Mouse (Mus musculus) kidney, adult 8-10 months (tissue): ENCODE results near the gene Ggt7.
"Not testable (repeated sequence)": the region's sequence is repeated elsewhere in the genome, so short reads cannot be mapped to it uniquely, and the experiment has no call there.

ENCODE experiments used
- DNase-seq, 2 experiments: peaks; one replicate each; pipeline ENCODE4 v3.0.0; 2022

Gene Ggt7

DNA sequence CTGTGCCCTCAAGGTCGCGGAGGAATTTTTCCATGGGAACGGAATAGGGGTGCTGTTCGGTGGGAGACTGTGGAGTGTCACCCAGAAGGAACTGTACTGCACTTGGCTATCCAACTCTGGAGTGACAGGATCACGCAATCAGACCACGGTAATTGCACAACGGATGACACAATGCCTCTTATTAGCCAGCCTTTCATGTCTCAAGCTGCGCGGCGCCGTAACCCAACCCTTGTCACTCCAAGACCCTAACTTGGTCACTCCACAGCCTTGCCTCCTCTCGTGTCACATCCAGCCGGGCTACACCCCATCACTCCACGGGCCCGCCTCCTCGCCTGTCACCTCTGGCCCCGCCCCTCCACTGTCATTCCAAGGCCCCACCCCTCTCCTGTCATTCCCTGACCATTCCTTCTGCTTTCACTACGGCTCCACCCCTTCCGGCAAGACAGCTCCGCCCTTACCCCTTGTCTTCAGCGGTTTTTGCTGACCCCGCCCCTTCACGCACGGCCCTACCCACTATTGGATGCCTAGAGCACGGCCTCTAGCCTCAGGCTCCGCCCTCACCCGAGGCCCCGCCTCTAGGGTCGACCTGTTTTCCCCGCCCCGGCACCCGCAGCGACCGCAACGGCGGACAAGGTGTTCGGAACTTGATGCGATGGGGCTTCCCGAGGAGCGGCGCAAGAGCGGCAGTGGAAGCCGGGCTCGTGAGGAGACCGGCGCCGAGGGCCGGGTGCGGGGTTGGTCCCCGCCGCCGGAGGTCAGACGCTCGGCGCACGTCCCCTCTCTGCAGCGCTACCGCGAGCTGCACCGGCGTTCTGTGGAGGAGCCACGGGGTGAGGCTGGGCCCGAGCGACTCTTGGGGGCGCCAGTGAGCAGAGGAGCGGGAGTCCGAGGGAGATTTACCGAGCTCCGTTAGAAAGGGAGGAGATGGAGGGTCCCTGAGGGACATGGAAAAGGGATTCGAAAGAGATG lies at the start of gene Ggt7, which contains the start of gene Acss2:
Gene Ggt7, minus strand, starts transcription at position 783 of the 969 bp plus-strand sequence.
Gene Acss2, plus strand, starts transcription at position 494 of the 969 bp plus-strand sequence.
- peak; percentile 99 to 100 for DNase-seq

DNA sequence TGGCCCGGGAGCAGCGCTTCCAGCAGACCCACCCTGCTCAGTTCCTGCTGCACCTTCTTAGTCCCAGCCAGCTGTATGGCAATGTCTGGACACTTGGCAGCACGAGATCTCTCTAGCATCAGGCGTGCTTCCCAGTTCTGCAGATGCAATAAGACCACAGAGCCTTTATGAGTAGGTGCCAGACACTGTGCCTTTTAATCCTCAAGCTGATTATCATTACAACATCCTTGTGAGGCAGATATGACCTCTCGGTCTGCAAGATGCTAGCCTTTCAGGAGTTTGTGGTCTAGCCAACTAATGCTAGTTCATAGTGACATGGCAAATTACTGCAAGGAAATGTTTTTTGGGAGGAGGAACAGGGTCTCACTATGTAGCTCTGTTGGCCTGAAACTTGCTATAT lies 49.7 kb upstream of the Ggt7 start:
- DNase-seq, result no peak

DNA sequence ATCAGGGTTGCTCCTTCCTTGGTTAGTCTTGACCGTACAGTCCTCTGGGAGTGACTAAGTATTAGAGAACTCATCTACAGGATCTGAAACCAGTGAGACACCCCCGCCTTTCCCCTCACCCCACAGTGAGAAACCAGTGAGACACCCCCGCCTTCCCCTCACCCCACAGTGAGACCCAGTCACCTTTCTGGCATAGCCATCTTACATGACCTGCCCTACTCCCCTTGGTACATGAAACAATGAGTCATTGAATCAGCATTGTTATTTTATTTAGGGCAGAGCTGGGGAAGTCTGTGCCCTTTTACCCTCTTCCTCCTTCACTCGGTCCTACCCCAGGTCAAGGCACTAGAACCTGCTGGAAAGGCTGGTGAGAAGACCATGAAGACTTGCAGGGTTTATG lies 44.9 kb upstream of the Ggt7 start:
- DNase-seq, result no peak

DNA sequence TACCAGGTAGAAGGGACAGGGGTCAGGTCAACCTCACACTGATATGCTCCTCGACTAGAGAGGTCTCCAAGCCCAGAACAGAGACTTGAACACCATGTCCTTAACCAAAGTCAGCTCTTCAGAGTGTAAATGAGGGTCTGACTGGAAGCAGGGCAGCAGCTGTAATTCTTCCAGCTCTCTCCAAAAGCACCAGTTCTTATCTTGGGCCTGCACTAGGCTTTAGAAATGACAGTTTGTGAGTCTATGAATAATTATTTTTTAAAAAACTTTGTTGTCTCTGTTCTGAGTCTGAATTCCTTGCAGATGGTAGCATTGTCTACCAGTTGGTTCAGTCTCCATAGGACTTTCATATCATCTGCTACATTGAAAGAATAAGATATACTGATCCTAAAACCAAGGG lies 44.2 kb upstream of the Ggt7 start:
- DNase-seq, result no peak

DNA sequence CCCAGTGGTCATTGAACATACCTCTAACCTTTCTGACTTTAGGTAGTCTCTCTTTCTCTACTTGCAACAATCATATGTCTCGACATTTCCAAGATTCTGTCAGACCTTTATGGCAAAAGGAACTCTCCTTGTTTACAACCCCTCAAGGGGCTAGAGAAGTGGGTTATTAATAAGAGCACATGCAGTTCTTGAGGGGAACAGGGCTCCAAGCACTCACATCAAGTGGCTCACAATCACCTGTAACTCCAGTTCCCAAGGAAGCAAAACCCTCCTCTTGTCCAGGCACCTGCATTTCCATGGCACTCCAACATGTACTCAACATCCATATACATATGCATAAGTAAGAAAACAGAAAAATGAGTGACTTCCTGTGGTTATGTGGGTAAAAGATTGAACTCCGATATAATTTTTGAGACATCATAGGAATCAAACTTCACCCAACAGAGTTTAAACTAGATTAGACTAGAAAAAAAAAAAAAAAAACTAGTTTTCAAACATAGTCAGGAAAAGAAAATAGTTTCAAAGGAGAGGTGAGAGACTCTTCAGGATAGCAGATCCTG lies 36.5 kb upstream of the Ggt7 start:
- DNase-seq, result no peak

DNA sequence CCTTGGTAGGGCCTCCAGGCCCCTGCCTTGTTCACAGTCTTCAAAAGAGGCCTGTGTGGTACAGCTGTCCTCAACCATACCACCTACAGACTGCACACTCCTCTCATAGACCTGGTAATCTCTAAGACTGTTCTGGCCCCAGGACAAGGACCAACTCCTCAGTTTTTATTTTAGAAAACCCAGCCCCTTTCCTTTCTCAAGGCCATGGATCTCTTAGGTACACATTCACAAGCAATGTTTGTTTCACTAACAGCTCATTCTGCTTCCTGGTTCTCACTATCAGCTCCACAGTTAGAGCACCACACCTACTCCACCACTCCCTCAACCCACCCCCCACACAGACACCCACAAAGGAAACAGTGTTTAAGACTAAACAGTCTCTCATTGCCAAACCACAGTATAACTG lies 34.9 kb upstream of the Ggt7 start:
- DNase-seq, result no peak

DNA sequence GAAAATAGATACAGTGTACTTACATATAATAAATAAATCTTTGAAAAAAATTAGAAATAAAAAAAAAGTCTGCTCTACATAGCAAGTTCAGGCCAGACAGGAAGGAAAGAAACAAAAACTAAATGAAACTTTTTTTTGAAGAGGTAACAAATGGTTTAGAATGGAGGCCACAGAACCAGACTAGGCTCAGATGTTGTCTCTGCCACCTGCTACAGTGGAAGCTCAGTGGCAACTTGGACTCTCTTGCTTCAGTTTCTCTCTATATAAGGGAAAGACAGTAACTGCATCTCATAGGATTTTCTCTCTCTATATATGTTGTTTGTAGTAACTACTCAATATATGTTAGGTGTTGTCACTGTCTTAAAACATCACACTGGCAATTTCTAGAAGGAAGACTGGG lies 34.3 kb upstream of the Ggt7 start:
- DNase-seq, result no peak

DNA sequence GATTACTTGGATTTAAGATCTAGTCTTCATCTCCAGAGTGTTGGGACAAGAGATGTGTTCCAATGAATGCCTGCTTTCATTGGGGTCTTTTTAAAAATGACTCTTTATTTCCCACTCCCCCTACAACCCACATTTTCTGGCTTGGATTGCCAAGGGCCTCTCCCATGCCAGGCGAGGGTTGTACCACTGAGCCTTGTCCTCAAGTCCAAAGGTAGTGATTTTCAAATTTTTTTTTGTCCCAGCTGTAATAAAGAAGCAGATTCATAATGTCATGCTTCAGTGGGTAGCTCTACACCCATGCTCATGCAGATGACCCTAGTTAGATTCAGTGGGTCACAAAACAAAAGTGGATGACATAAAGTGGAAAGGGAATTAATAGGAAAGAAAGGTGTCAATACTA lies 28.9 kb upstream of the Ggt7 start:
- DNase-seq, result no peak

DNA sequence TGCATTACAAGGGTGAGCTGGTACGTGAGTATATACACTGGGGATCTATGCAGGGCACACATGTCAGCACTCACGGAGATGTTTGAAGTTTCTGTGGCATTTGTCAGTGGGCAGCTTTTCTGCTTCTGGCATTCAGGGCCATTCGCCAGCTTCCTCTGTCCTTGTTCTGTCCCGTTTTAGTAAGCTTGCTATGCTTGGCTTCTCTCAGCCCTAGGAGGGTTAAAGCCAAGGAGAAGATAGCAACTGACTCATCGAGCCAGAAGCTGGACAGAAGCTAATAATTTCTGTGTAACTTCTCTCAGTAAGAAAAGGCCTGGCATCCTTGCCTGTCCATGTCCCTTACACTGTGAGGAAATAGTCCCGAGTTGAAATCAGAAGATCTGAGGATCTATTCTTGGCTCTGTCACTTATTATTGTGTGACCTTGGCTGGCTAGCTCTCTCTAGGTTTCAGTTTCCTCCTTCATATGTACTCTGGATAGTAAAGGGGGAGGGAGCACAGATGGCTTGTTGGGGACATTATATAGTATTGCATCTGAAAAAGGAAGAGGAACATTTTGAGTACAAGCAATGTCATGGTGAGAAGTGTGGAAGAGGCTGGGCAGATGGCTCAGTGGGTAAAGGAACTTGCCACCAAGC lies 22.9 kb upstream of the Ggt7 start:
- peak; percentile 34 to 62 for DNase-seq

DNA sequence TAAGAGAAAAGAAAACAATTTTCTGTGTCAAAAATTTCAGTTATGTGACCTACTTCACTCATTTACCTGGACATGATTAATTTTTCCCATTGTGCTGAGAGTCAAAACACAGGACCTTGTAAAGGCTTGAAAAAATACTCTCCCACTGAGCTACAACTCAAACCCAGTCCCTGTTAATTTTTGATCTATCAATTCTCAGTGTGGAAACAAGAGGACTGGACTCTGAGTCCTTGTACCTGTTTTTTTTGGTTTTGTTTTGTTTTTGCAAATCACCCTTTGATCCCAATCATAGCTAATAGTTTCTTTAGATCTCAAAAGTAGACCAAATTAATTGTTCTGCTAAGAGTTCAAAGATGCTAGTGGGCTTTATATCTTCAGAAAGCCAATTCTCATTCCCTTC lies 21.7 kb upstream of the Ggt7 start:
- peak in 1 of 2 experiments; percentile 48 for DNase-seq

DNA sequence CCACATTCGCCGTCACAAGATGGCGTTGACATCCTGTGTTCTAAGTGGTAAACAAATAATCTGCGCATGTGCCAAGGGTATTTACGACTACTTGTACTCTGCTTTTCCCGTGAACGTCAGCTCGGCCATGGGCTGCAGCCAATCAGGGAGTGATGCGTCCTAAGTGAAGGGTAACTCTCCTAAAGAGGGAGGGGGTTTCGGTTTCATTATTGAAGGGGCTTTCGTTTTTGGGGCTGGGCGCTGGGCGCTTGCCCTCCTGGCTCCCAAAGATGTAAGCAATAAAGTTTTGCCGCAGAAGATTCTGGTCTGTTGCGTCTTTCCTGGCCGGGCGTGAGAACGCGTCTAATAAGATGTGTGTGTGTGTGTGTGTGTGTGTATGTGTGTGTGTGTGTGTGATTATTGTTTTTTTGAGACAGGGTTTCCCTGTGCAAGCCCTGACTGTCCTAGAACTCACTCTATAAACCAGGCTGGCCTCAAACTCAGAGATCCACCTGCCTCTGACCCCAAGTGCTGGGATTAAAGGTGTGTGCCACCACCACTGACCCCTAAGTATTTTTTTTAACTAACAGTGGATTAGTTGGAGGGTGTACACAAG lies 20.5 kb upstream of the Ggt7 start:
- not testable (repeated sequence) for DNase-seq

DNA sequence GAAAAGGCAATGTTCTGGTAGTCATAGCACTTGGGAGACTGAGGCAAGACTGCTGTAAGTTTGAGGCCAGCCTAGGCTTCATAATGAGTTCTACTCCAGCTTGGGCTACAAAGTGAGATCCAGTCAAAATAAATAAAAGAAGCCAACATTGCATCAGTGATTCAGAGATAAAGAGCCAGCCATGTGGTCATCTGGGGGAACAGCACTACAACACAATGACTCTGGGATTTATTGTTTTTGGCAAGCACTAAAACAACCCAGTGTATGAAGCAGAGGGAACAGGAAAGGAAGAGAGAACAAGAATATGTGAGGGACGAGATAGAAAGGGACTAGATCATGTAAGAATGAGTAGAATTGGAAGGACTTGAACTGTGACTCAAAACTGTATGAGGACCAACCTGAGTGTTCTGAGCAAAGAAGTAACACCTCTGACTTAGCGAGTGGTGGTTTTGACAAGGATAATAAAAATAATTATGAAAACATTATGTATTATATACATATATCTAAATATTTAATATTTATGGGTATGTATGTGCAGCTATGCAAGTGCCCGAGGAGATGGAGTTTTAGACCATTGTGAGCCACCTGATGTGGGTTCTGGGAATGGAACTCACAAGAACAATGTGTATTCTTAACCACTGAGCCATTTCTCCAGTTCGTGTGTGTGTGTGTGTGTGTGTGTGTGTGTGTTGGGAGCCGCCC lies 19.9 kb upstream of the Ggt7 start:
- no peak for DNase-seq

DNA sequence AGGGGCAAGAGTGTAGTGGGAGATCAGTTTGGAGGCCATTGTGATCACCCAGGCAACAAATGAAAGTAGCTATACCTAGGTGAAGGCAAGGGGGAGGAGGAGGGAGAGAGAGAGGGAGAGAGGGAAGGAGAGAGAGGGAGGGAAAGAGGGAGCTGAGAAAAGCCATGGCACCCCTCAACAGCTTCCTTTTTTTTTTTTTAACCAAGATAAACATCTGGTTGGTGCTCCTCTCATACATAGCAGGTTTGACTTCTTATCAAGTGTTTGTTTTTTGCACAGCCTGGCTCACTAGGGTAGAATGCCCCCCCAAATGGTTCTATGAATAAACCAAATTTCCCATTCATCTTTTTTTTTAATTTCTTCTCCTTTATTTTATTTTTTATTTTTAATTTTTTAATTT lies 18.3 kb upstream of the Ggt7 start:
- no peak for DNase-seq

DNA sequence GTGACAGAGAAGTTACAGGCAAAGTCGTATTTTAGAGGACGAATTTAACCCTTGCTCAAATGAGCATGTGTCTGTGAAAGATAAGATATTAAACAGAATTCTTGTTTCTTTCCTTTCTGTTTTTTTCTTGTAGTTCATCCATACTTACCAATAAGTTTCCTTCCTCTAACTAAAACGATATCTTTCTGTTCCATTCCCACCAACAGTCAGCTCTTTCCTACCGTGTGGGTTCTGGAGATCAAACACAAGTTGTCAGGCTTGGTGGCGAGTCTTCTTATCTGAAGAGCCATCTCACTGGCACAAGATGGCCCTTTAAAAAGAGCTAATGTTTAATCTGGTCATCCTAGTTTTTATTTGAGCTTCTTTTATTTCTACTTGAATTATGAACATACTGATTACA lies 9.3 kb upstream of the Ggt7 start:
- DNase-seq, result no peak

DNA sequence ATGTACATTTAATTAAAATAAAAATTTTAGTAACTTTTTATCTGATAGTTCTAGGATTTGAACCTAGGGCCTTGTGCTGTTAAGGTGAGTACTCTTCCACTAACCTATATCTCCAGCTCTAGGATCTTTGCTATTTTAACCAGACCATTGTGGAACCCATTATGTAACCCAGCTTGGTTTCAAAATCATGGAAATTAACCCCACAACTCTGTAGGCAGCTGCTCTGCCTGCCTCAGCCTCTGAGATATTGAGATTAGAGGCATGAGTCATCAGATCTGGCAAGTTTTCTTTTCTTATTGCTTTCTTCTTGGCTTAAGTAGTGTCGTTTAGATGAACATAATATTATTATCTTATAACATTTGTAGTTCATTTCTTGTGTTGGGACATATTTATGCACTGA lies 6.3 kb upstream of the Ggt7 start:
- no peak for DNase-seq

DNA sequence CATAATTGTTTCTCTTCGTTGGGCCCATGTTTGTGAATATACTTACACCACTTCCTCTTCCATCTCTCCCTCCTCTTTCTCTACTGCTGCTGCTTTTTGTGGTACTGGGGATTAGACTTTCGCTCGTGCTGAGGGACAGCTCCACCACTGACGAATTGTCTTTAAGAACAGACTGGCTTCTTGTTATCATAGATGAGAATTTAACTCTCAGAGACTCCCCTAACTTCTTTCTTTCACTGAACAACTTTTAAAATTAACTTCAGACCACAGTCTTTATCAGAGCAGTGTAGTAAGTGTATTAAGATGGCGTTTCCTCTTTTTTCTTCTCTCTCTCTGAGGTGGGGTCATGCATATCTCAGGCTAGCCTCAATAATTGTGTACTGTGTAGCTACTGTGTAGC lies 5.7 kb upstream of the Ggt7 start:
- DNase-seq, result no peak

DNA sequence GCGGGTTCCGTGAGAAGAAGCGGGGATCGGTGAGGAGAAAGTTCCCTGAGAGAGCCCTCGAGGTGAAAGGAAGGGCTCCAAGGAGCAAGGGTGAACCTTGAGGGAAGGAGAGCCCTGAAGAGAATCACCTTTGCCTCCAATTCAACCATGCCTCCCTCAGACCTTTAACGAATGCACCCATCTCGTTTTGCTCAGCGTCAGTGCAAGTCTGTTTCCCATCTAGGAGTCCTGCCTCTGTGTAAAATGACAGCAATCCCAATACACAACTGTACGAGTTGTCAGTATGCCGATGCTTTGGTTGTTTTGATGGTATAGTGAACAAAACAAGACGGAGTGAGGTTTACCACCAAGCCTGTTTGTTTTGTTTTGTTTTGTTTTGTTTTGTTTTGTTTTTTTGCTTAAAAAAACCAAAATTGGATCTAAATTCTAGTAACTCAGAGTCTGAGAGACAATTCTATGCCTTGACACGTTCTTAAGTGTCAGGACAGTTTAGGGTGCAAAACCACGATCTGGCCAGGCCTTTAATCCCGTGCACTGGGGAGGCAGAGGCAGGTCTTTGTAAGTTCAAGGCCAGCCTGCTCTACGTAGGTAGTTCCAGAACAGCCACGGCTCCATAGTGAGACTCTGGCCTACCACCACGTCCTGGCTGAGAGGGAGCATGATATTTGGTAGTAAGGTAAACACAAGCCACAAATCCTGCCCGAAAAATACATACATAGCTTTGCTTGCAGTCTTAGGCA lies 664 bp upstream of the Ggt7 start:
- DNase-seq, result peak in 1 of 2 experiments; percentile 26

DNA sequence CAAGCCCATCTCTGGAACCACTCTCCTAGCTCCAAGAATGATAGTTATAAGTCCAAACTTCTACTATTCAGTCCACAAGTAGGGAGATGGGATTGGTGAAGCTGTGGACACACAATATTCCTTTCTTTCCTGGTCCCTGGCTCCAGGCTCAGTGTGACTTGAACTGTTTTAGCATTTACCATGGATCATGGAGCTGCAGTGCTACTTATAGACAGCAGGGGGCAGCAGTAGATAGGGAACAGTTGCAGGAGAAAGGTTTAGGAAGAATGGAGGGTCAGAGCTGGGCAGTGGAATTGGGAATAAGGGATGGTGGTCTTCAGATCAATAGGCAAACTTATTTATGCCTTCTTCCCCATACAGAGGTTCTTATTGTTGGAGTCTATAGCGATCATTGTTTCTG lies 2.1 kb downstream of the Ggt7 start:
- peak; percentile 60 to 72 for DNase-seq

DNA sequence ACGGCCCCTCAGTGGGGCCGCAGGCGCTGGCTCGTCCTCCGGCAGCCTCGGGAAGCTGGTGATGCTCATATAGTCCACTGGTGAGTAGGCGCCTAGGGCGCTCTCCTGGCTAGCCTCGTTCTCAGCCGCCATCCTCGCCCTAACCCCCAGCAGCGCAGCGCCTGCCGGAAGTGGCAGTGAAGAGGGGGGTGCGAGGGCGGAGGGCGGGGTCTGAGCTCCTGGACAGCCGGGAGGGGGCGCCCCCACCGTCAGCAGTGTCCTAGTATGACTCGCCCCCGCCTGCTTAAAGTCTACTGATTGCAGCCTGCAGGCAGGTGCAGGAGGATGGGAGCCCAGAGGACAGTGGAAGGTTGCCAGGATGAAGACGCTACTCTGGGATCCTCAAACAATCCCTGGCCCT lies 3.4 kb downstream of the Ggt7 start:
- DNase-seq, result peak; percentile 43 to 59

DNA sequence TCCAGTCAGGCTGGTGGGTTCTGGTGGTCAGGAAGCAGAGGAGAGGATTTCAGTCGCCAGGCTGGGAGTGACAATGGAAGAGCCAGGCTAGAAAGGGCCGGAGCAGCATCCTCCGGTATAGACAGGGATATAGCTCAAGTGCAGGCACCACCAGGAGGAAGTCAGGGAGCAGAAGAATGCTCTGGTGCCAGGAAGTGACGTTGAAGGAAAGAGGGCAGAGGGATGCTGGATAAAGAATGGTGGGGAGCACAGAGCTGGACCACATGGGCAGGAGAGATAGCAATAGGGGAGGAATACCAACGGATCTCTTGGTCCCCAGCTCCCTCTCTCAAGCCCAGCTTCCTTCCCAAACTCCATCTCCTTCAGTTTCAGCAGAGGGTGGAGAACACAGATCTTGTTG lies 4.5 kb downstream of the Ggt7 start:
- DNase-seq, result no peak

DNA sequence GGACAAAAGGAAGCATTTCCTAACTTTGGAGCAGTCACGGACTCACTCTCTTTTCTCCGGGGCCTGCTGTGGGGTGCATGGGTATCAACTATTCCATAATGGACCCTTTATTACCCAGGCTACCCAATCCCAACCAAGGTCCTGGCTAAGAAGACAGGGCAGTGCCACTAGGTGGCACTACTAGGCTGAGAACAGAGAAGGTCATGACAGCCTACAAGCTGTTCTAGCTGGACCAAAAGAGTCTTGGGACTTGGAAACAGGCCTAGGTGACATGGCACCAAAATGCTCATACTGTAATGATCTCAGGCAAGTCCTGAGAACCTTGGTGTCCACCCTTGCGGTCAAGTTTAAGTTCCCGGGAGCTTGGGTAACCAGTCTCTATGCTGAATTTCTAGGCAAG lies 5.6 kb downstream of the Ggt7 start:
- peak; percentile 50 to 78 for DNase-seq
